Mouse (Mus musculus) small intestine, adult 2 months (tissue): ENCODE data around the gene Hist1h4i. TPM values are rescaled to one million over a fixed set of nuclear protein-coding genes. Genes with fewer than 3 reads are reported as not detected.
"Not testable (repeated sequence)": the region's sequence is repeated elsewhere in the genome, so short reads cannot be mapped to it uniquely, and the experiment has no call there.

Source experiments
- H3K27ac ChIP-seq: fragments of 200-500 bp; 2 replicates; pipeline ENCODE4 v1.5.1; 2012; ENCODE audit warnings: low read depth, low read length, control low read depth, inconsistent platforms; ENCODE audit not compliant: insufficient read depth
- H3K27me3 ChIP-seq: fragments of 200-500 bp; 2 replicates; pipeline ENCODE4 v1.6.1; 2012; ENCODE audit warnings: mild to moderate bottlenecking, moderate library complexity, low read length, inconsistent platforms; ENCODE audit not compliant: control insufficient read depth, insufficient read depth
- H3K36me3 ChIP-seq: fragments of 200-500 bp; 2 replicates; pipeline ENCODE4 v1.6.1; 2012; ENCODE audit warnings: mild to moderate bottlenecking, low read length, control low read depth, inconsistent platforms; ENCODE audit not compliant: control insufficient read depth, insufficient read depth
- H3K4me1 ChIP-seq: fragments of 200-500 bp; 2 replicates; pipeline ENCODE4 v1.6.1; 2012; ENCODE audit warnings: low read length, inconsistent platforms, mixed read lengths; ENCODE audit not compliant: control insufficient read depth, insufficient read depth, insufficient read length
- H3K4me3 ChIP-seq: fragments of 200-500 bp; 2 replicates; pipeline ENCODE4 v1.5.1; 2012; ENCODE audit warnings: low read depth, mild to moderate bottlenecking, control low read depth, inconsistent platforms, low read length, moderate library complexity
- CTCF ChIP-seq: fragments of 200-500 bp; IDR thresholded peaks from 2 replicates; pipeline ENCODE4 v1.5.1; 2012; ENCODE audit warnings: low read depth, mild to moderate bottlenecking, control low read depth, inconsistent platforms, low read length, moderate library complexity, mixed read lengths; ENCODE audit not compliant: insufficient replicate concordance, insufficient read length; ENCODE audit errors: extremely low read depth
- POLR2A ChIP-seq: fragments of 200-500 bp; IDR thresholded peaks from 2 replicates; pipeline ENCODE4 v1.6.1; 2012; ENCODE audit warnings: low read depth, mild to moderate bottlenecking, control low read depth, inconsistent platforms, low read length, moderate library complexity
- WGBS: fragments of 180-500 bp; shearing (Covaris S2); methylation state at CpG from one replicate; pipeline ENCODE4 v1.1.7; 2018; 5-methylcytosine and 5-hydroxymethylcytosine counted together
- polyA plus RNA-seq: library from polyadenylated mRNA; depleted of rRNA; stranded (reverse); fragments of >200 nt; gene quantifications from 2 replicates; pipeline ENCODE4 v1.2.3, GENCODE M21; 2012

Gene Hist1h4i
- polyA plus RNA-seq, 1 experiment: 10.1 TPM

DNA sequence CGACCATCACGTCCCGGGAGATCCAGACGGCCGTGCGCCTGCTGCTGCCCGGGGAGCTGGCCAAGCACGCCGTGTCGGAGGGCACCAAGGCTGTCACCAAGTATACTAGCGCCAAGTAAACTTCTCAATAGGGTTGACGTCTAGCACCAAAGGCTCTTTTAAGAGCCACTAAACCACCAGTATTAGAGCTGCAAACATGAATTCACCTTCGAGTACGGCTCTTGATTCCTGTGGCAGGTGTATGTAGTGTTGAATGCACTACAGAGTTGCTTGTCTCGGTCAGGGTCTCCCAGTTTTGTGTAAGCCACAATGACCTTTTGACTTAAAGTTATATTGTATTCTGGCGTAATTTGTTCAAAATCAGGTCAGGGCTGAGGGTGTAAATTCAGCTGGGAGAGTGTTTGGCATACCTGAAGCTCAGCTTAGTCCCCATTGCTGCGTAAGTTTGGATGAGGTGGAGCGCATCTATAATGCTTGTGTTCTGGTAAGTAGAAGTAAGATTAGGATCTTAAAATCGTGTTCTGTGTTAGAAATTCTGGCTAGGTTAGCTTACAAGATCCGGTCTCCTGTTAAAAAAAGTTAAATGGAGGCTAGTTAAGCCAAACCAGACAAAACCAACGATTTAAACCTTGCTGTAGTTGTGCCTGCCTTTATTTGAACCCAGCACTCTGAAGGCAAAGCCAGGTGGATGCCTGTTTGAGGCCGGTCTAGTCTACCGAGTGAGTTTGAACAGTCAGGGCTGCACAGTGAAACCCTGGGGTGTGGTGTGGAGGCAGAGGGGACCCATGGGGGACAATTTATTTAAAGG lies 4.8 kb downstream of the Hist1h4i start:
- no peaks in the 10 kb centered on the region for H3K27me3 ChIP-seq
- TF ChIP-seq POLR2A (no peak), CTCF (no peak)
- 2% methylated on average over 23 of the region's 23 CpGs for WGBS
- H3K27ac ChIP-seq: peak overlapping the region; percentile 50
- H3K36me3 ChIP-seq: no peaks in the 10 kb centered on the region
- H3K4me1 ChIP-seq: peaks cover 8% of the 10 kb centered on the region; the same call in 1 of the 2 replicates
- H3K4me3 ChIP-seq: peak overlapping the region; percentile 52

- WGBS: under 1% methylated on average over 31 of the region's 69 CpGs
- TF ChIP-seq POLR2A: 0 out of 2 replicates have a peak, but pooled peaks have one; percentile 27
These were observed 5.7 kb downstream of the Hist1h4i start, which contains the start of the genes Hist1h2ah and Hist1h2bk for GRCm38 (mm10) chr13:22035267-22036148. Gene Hist1h2ah, minus strand, starts transcription at chr13:22035568. Gene Hist1h2bk, plus strand, starts transcription at chr13:22035870.

DNA sequence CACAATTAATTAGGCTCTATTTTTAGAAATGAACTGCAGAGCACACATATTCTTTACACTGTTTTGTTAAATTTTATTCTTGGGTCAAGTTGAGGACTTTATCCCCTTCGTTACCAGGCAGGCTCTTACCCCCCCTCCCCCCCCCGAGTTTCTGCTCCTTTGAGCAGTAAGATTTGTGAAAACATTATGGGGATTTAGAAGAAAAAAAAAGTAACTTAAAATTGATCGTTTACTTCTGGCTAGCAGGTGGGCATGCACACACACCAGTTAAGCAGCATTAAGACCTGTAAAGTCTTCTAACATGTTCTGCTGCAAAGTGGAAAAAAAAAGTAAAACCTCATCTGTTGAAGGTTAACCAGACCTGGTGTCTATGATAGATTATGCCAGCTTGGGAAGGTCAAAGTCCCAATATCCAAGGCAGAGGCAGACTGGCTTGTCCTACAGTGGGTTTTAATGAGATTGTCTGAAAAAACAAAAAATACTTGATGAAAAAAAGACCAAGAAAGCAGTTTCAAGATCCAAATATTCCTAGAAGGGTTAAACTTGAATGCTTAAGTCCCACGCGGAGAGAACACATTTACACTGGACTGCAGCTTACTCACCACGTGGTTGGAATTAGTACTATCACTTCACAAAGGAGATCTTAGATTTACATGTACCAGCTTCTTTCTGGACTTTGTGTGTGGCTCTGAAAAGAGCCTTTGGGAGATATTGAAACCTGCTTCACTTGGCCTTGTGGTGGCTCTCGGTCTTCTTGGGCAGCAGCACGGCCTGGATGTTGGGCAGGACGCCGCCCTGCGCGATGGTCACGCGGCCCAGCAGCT lies 6.5 kb downstream of the Hist1h4i start:
- Histone ChIP-seq H3K27me3 (no peaks in the 10 kb centered on the region), H3K36me3 (no peaks in the 10 kb centered on the region), H3K4me1 (peaks cover 2% of the 10 kb centered on the region; the same call in 1 of the 2 replicates), H3K27ac (0 out of 2 replicates have a peak overlapping the region, but pooled peaks have one; percentile 58), H3K4me3 (peak overlapping the region; percentile 50)
- TF ChIP-seq POLR2A (no peak), CTCF (no peak)
- 1% methylated on average over 14 of the region's 14 CpGs for WGBS

More at GRCm38 (mm10) chr13:22035267-22036148, 5.7 kb downstream of the Hist1h4i start, which contains the start of the genes Hist1h2ah and Hist1h2bk:
- not testable (repeated sequence) for H3K27me3 ChIP-seq, H3K36me3 ChIP-seq, H3K4me1 ChIP-seq
- Histone ChIP-seq H3K27ac (peak within 1 kb of the TSS; percentile 58), H3K4me3 (peak within 1 kb of the TSS; percentile 64)

DNA sequence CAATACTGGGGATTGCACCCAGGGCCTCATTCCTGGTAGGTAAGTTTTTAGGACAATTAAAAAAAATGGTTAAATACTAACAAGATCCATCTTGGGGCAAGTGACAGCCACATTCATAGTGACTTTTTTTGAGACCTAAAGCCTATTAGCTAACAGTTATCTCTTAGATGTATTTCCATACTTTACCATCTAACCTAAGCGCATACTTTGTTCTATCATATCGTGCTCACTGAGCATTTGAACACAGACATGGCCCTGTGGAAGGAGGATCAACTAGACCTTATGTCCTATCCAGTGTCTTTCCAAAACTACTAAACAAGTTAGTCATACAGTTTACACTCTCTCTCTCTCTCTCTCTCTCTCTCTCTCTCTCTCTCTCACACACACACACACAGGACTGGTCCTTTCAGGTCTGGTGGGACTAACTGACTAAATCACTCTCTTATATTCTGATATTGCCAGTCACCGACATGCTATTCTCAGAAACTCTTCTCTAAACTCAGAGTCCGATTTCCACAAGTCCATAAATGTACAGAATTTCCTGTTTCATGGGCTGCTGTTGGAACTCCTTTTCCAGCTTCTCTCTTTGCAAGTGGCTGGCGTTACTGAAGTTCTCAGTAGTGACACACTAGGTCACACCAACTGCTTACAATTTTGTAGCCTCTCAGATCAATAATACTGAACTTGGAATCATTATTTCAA lies 7.3 kb downstream of the Hist1h4i start:
- WGBS: 26% methylated on average over 5 of the region's 5 CpGs
- Histone ChIP-seq H3K36me3 (no peaks in the 10 kb centered on the region), H3K4me3 (no peak overlapping the region), H3K4me1 (peaks cover 2% of the 10 kb centered on the region; the same call in 1 of the 2 replicates), H3K27ac (0 out of 2 replicates have a peak overlapping the region, but pooled peaks have one; percentile 6), H3K27me3 (no peaks in the 10 kb centered on the region)
- no peak for TF ChIP-seq CTCF
- TF ChIP-seq POLR2A: no peak

GRCm38 (mm10) chr13:22030493-22030892 lies 10.7 kb downstream of the Hist1h4i start:
- WGBS: 4% methylated on average over 4 of the region's 4 CpGs
- TF ChIP-seq CTCF (no peak), POLR2A (no peak)
- Histone ChIP-seq H3K36me3 (no peaks in the 10 kb centered on the region), H3K27ac (no peak overlapping the region), H3K4me3 (no peak overlapping the region), H3K4me1 (0 out of 2 replicates have a peak, but pooled peaks cover 3% of the 10 kb centered on the region), H3K27me3 (no peaks in the 10 kb centered on the region; the same call in 1 of the 2 replicates)

GRCm38 (mm10) chr13:22029928-22030327 lies 11.2 kb downstream of the Hist1h4i start:
- Histone ChIP-seq H3K4me3 (no peak overlapping the region), H3K4me1 (0 out of 2 replicates have a peak, but pooled peaks cover 3% of the 10 kb centered on the region), H3K27ac (no peak overlapping the region), H3K27me3 (no peaks in the 10 kb centered on the region; the same call in 1 of the 2 replicates), H3K36me3 (no peaks in the 10 kb centered on the region)
- TF ChIP-seq CTCF (no peak), POLR2A (no peak)
- WGBS: 73% methylated on average over 8 of the region's 8 CpGs
